Mouse (Mus musculus) CH12.LX (cell line): ENCODE results near the gene Ank3. TPM values are rescaled to one million over a fixed set of nuclear protein-coding genes. Genes with fewer than 3 reads are reported as not detected.

Experiments
- DNase-seq: peaks from one replicate; pipeline ENCODE4 v3.0.0-alpha.2; 2013; ENCODE audit errors: extremely low read depth
- H3K27ac ChIP-seq: 2 replicates; pipeline ENCODE4 v1.5.1; 2012; ENCODE audit warnings: low read depth, mild to moderate bottlenecking, control low read depth, moderate library complexity; ENCODE audit not compliant: insufficient read depth
- H3K27me3 ChIP-seq: replicated peaks from 2 replicates; pipeline ENCODE3; 2012; ENCODE audit warnings: inconsistent platforms
- H3K36me3 ChIP-seq, 2 experiments: replicated peaks in 1 of 2; 2 replicates each; pipeline versions ENCODE3 to v1.6.1; 2012; ENCODE audit warnings: inconsistent platforms in 1 of 2, low read length in 1 of 2, mild to moderate bottlenecking in 1 of 2, mixed read lengths in 1 of 2, moderate library complexity in 1 of 2; ENCODE audit not compliant: control insufficient read depth in 1 of 2, insufficient read depth in 1 of 2
- H3K4me1 ChIP-seq, 2 experiments: 2 replicates each; pipeline ENCODE4 v1.6.1; 2012; ENCODE audit warnings: inconsistent platforms in 1 of 2, moderate library complexity in 1 of 2; ENCODE audit not compliant: insufficient read depth in 2 of 2, control insufficient read depth in 1 of 2
- H3K4me2 ChIP-seq: 2 replicates; pipeline ENCODE4 v1.6.1; 2012; ENCODE audit warnings: low read depth, mild to moderate bottlenecking, control low read depth; ENCODE audit not compliant: poor library complexity, insufficient read depth, severe bottlenecking
- H3K4me3 ChIP-seq, 3 experiments: fragments of 150-350 bp in 1 of 3; sonication (generic) in 1 of 3; replicated peaks in 1 of 3; 2 replicates each; pipeline versions ENCODE3 to v1.5.1; 2011 to 2012; ENCODE audit warnings: low read depth in 2 of 3, low read length in 2 of 3, mild to moderate bottlenecking in 2 of 3, moderate library complexity in 2 of 3, control low read depth in 1 of 3, improper control_type of control experiment in 1 of 3, inconsistent platforms in 1 of 3, mixed read lengths in 1 of 3; ENCODE audit not compliant: poor library complexity in 1 of 3
- H3K79me2 ChIP-seq: replicated peaks from 2 replicates; pipeline ENCODE4 v1.6.1; 2012; ENCODE audit warnings: mild to moderate bottlenecking, moderate library complexity; ENCODE audit not compliant: control insufficient read depth, poor library complexity, insufficient read depth, severe bottlenecking; ENCODE audit errors: extremely low read depth
- H3K9ac ChIP-seq: 2 replicates; pipeline ENCODE4 v1.6.1; 2012; ENCODE audit warnings: low read depth, mild to moderate bottlenecking, control low read depth, moderate library complexity; ENCODE audit not compliant: insufficient read depth
- H3K9me3 ChIP-seq: replicated peaks from 2 replicates; pipeline ENCODE3; 2012; ENCODE audit warnings: low read length, inconsistent platforms, mixed read lengths
- BHLHE40 ChIP-seq: IDR thresholded peaks from 2 replicates; pipeline ENCODE4 v1.6.1; 2011; ENCODE audit warnings: mild to moderate bottlenecking, low read depth, low read length, improper control_type of control experiment
- CHD1 ChIP-seq: IDR thresholded peaks from 2 replicates; pipeline ENCODE4 v1.6.1; 2012; ENCODE audit warnings: low read depth, low read length, improper control_type of control experiment, inconsistent platforms
- ELF1 ChIP-seq: IDR thresholded peaks from 2 replicates; pipeline ENCODE4 v1.6.1; 2014; ENCODE audit warnings: low read depth, mild to moderate bottlenecking, inconsistent platforms, low read length, improper control_type of control experiment
- EP300 ChIP-seq: IDR thresholded peaks from 2 replicates; pipeline ENCODE4 v1.6.1; 2011; ENCODE audit warnings: low read length, improper control_type of control experiment
- ETS1 ChIP-seq: conservative IDR thresholded peaks from 2 replicates; pipeline ENCODE4 v1.6.1; 2012; ENCODE audit warnings: low read depth, mild to moderate bottlenecking, inconsistent platforms, low read length, improper control_type of control experiment, moderate library complexity
- GABPA ChIP-seq: IDR thresholded peaks from 2 replicates; pipeline ENCODE4 v1.6.1; 2012; ENCODE audit warnings: low read depth, low read length, improper control_type of control experiment, inconsistent platforms; ENCODE audit not compliant: insufficient replicate concordance
- JUN ChIP-seq: IDR thresholded peaks from 2 replicates; pipeline ENCODE4 v1.6.1; 2011; ENCODE audit warnings: low read depth, mild to moderate bottlenecking, low read length, improper control_type of control experiment, moderate library complexity; ENCODE audit not compliant: insufficient read depth
- MAFK ChIP-seq: IDR thresholded peaks from 2 replicates; pipeline ENCODE4 v1.6.1; 2011; ENCODE audit warnings: low read length, improper control_type of control experiment; ENCODE audit not compliant: insufficient replicate concordance
- MAZ ChIP-seq: IDR thresholded peaks from 2 replicates; pipeline ENCODE4 v1.6.1; 2012; ENCODE audit warnings: low read depth, mild to moderate bottlenecking, inconsistent platforms, low read length, improper control_type of control experiment, moderate library complexity
- MXI1 ChIP-seq: IDR thresholded peaks from 2 replicates; pipeline ENCODE4 v1.6.1; 2011; ENCODE audit warnings: mild to moderate bottlenecking, low read depth, low read length, improper control_type of control experiment
- NELFE ChIP-seq: IDR thresholded peaks from 2 replicates; pipeline ENCODE4 v1.6.1; 2011; ENCODE audit warnings: low read depth, low read length, improper control_type of control experiment
- NRF1 ChIP-seq: IDR thresholded peaks from 2 replicates; pipeline ENCODE4 v1.6.1; 2014; ENCODE audit warnings: low read depth, mild to moderate bottlenecking, inconsistent platforms, low read length, improper control_type of control experiment, moderate library complexity
- POLR2A ChIP-seq: IDR thresholded peaks from 2 replicates; pipeline ENCODE4 v1.6.1; 2011; ENCODE audit warnings: low read depth, mild to moderate bottlenecking, improper control_type of control experiment, low read length
- USF1 ChIP-seq: IDR thresholded peaks from 2 replicates; pipeline ENCODE4 v1.6.1; 2014; ENCODE audit warnings: low read depth, mild to moderate bottlenecking, inconsistent platforms, low read length, improper control_type of control experiment
- USF2 ChIP-seq: conservative IDR thresholded peaks from 2 replicates; pipeline ENCODE4 v1.6.1; 2011; ENCODE audit warnings: low read depth, low read length, improper control_type of control experiment
- ZC3H11A ChIP-seq: IDR thresholded peaks from 2 replicates; pipeline ENCODE4 v1.6.1; 2012; ENCODE audit warnings: low read depth, mild to moderate bottlenecking, inconsistent platforms, low read length, improper control_type of control experiment
- ZKSCAN1 ChIP-seq: IDR thresholded peaks from 2 replicates; pipeline ENCODE4 v1.6.1; 2012; ENCODE audit warnings: low read depth, inconsistent platforms, low read length, improper control_type of control experiment, borderline replicate concordance
- ZMIZ1 ChIP-seq: IDR thresholded peaks from 2 replicates; pipeline ENCODE4 v1.6.1; 2012; ENCODE audit warnings: low read depth, mild to moderate bottlenecking, inconsistent platforms, low read length, improper control_type of control experiment
- ZNF384 ChIP-seq: IDR thresholded peaks from 2 replicates; pipeline ENCODE4 v1.6.1; 2012; ENCODE audit warnings: low read depth, low read length, improper control_type of control experiment, inconsistent platforms
- dilution Hi-C: fragments of 300-500 bp; cut with MboI; formaldehyde crosslinking; loops from 2 replicates; pipeline ENCODE4 v1.14.3; 2020; ENCODE audit warnings: low sequenced_read_pairs; ENCODE audit not compliant: extremely low pct_unique_long_range_greater_than_20kb, extremely low pct_ligation_motif_present
- in situ Hi-C: fragments of 300-500 bp; cut with MboI; formaldehyde crosslinking; loops from 3 replicates; pipeline ENCODE4 v1.14.3; 2019; ENCODE audit warnings: low sequenced_read_pairs, low pct_ligation_motif_present, low pct_unique_long_range_greater_than_20kb, mixed read lengths
- polyA plus RNA-seq: library from polyadenylated mRNA; unstranded; fragments of >175 nt; gene quantifications from 2 replicates; pipeline ENCODE4 v1.2.1, GENCODE M21; 2012; ENCODE audit warnings: low read depth; ENCODE audit not compliant: insufficient read length
- total RNA-seq, 2 experiments: library from RNA; depleted of rRNA; stranded (reverse); fragments of 300-350 nt in 1 of 2; fragments of >200 nt in 1 of 2; gene quantifications; 2 replicates each; pipeline ENCODE4 v1.2.3; 2012 to 2014

Gene Ank3
- total and polyA plus RNA-seq, 3 experiments = 4.7 to 8.3 (median 6.2) TPM

DNA sequence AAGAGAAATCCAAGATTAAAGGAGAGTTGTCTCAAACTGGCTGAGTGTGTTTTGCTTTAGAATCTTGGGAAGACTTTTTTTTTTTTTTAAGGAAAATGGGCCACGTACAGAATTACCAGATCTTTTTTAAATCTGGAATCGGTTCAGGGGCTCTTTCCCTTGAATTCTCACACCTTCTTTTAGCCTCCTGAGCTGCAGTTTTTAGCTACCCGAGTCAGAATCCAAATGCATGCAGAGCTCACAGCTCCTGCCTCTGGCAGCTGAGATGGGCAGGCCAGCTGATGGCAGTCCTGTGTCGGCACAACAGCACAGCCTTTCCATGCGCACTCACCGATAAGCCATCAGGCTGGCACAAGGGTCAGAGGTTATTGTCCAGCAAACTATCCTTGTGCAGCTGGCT lies 406.0 kb downstream of the Ank3 start:
- Histone ChIP-seq H3K9me3 (no peaks in the 10 kb centered on the region), H3K79me2 (no peaks in the 10 kb centered on the region), H3K9ac (no peak overlapping the region), H3K27me3 (no peaks in the 10 kb centered on the region), H3K4me2 (no peak overlapping the region), H3K4me3 (no peak overlapping the region), H3K36me3 (peaks cover 0 to 8% of the 10 kb centered on the region in 2 experiments), H3K4me1 (no peaks in the 10 kb centered on the region), H3K27ac (no peak overlapping the region)
- dilution Hi-C loops = no loop called here
- in situ Hi-C loops = no loop called here
- no peak for DNase-seq
- TF ChIP-seq ZNF384 (no peak), MXI1 (no peak), JUN (no peak), ZKSCAN1 (no peak), POLR2A (no peak), USF1 (no peak), MAZ (no peak)

DNA sequence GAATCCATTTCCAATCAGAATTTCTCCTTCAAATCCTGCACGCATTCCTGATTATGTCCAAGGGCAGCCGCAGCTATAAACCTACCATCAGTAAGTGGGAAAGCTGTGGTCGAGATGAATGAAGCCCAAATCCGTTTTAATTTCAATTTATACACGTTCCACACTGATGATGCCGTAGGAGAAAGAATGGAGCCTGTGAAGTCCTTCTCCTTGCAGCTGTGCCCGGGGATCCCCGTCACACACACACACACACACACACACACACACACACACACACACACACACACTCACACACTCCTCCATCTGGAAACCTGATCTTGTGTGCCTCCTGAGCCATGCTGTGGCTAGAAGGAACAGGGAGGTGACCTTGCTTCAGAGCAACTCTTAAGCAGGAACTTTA lies 412.2 kb downstream of the Ank3 start:
- no peaks in the 10 kb centered on the region for H3K4me1 ChIP-seq
- dilution Hi-C loops (no loop called here), in situ Hi-C loops (no loop called here)
- no peak overlapping the region for H3K4me2 ChIP-seq
- no peaks in the 10 kb centered on the region for H3K79me2 ChIP-seq
- H3K4me3 ChIP-seq = no peak overlapping the region
- H3K9me3 ChIP-seq = no peaks in the 10 kb centered on the region
- no peak overlapping the region for H3K27ac ChIP-seq
- no peak overlapping the region for H3K9ac ChIP-seq
- H3K36me3 ChIP-seq = peaks cover 0 to 21% of the 10 kb centered on the region in 2 experiments
- DNase-seq = no peak
- TF ChIP-seq POLR2A = no peak
- TF ChIP-seq USF2 = no peak
- no peak for TF ChIP-seq CHD1
- TF ChIP-seq USF1 = no peak
- no peak for TF ChIP-seq ELF1
- TF ChIP-seq ZC3H11A = no peak
- TF ChIP-seq MAFK = no peak
- no peak for TF ChIP-seq NRF1
- TF ChIP-seq GABPA = no peak
- no peak for TF ChIP-seq ETS1
- TF ChIP-seq EP300 = no peak
- no peak for TF ChIP-seq BHLHE40
- TF ChIP-seq NELFE = no peak
- no peak for TF ChIP-seq MXI1
- TF ChIP-seq ZMIZ1 = no peak
- TF ChIP-seq MAZ = no peak
- no peak for TF ChIP-seq ZKSCAN1
- H3K27me3 ChIP-seq = no peaks in the 10 kb centered on the region
